Mouse (Mus musculus) kidney, embryonic 15.5 days (tissue): ENCODE data around the gene Hs3st1. TPM values are rescaled to one million over a fixed set of nuclear protein-coding genes. Genes with fewer than 3 reads are reported as not detected.

ENCODE experiments used
- ATAC-seq: fragments of 200-750 bp; cut with Nextera tagmentation; replicated peaks from 2 replicates; pipeline ENCODE4 v1.8.0; 2017; ENCODE audit warnings: moderate TSS enrichment; ENCODE audit not compliant: low FRiP score
- H3K27ac ChIP-seq: fragments of 300-500 bp; sonication (generic); 2 replicates; pipeline ENCODE4 v1.5.1; 2015; ENCODE audit warnings: mild to moderate bottlenecking, inconsistent platforms
- H3K27me3 ChIP-seq: fragments of 300-500 bp; sonication (generic); 2 replicates; pipeline ENCODE4 v1.6.1; 2015; ENCODE audit warnings: inconsistent platforms
- H3K36me3 ChIP-seq: fragments of 300-500 bp; sonication (generic); 2 replicates; pipeline ENCODE4 v1.6.1; 2015; ENCODE audit warnings: inconsistent platforms
- H3K4me1 ChIP-seq: fragments of 300-500 bp; sonication (generic); 2 replicates; pipeline ENCODE4 v1.6.1; 2015; ENCODE audit warnings: inconsistent platforms
- H3K4me2 ChIP-seq: fragments of 300-500 bp; sonication (generic); 2 replicates; pipeline ENCODE4 v1.6.1; 2015; ENCODE audit warnings: moderate library complexity, mild to moderate bottlenecking, inconsistent platforms
- H3K4me3 ChIP-seq: fragments of 300-500 bp; sonication (generic); replicated peaks from 2 replicates; pipeline ENCODE4 v1.5.1; 2015; ENCODE audit warnings: mild to moderate bottlenecking, inconsistent platforms
- H3K9ac ChIP-seq: fragments of 300-500 bp; sonication (generic); 2 replicates; pipeline ENCODE4 v1.6.1; 2015; ENCODE audit warnings: mild to moderate bottlenecking, inconsistent platforms
- H3K9me3 ChIP-seq: fragments of 300-500 bp; sonication (generic); replicated peaks from 2 replicates; pipeline ENCODE4 v1.6.1; 2016; ENCODE audit warnings: inconsistent platforms
- WGBS: fragments of 180-500 bp; shearing (Covaris S2); methylation state at CpG from one replicate; pipeline ENCODE4 v1.1.7; 2015; ENCODE audit warnings: mixed read lengths; 5-methylcytosine and 5-hydroxymethylcytosine counted together
- polyA plus RNA-seq: library from polyadenylated mRNA; unstranded; fragments of >200 nt; fragmentation: Nextera tagmentation; extraction: Ambion mirVana; gene quantifications from 2 replicates; pipeline ENCODE4 v1.2.1, GENCODE M21; 2015

Hs3st1 gene
- polyA plus RNA-seq, 1 experiment from 2014 or later: 4.4 TPM

- Histone ChIP-seq H3K27ac (no peak overlapping the region), H3K4me1 (no peaks in the 10 kb centered on the region), H3K9ac (no peak overlapping the region), H3K9me3 (no peaks in the 10 kb centered on the region), H3K4me3 (no peak overlapping the region), H3K36me3 (no peaks in the 10 kb centered on the region), H3K27me3 (no peaks in the 10 kb centered on the region), H3K4me2 (no peak overlapping the region)
- 78% methylated on average over 2 of the region's 2 CpGs for WGBS
- no peak for ATAC-seq
Measured at GRCm38 (mm10) chr5:39617354-39617977, 137.8 kb downstream of the Hs3st1 start.

GRCm38 (mm10) chr5:39615202-39615601 lies 140.1 kb downstream of the Hs3st1 start:
- Histone ChIP-seq H3K36me3 (no peaks in the 10 kb centered on the region), H3K27ac (no peak overlapping the region), H3K4me1 (no peaks in the 10 kb centered on the region), H3K9ac (no peak overlapping the region), H3K27me3 (no peaks in the 10 kb centered on the region), H3K4me3 (no peak overlapping the region), H3K4me2 (no peak overlapping the region), H3K9me3 (no peaks in the 10 kb centered on the region)
- WGBS: 90% methylated on average over 7 of the region's 7 CpGs
- ATAC-seq: no peak

GRCm38 (mm10) chr5:39613534-39613933 lies 141.7 kb downstream of the Hs3st1 start:
- Histone ChIP-seq H3K4me2 (no peak overlapping the region), H3K4me1 (no peaks in the 10 kb centered on the region), H3K27ac (no peak overlapping the region), H3K27me3 (no peaks in the 10 kb centered on the region), H3K9ac (no peak overlapping the region), H3K36me3 (no peaks in the 10 kb centered on the region), H3K9me3 (no peaks in the 10 kb centered on the region), H3K4me3 (no peak overlapping the region)
- WGBS: 81% methylated on average over 2 of the region's 2 CpGs
- no peak for ATAC-seq

GRCm38 (mm10) chr5:39612240-39612639 lies 143.0 kb downstream of the Hs3st1 start:
- H3K4me1 ChIP-seq: no peaks in the 10 kb centered on the region
- WGBS: 48% methylated on average over 2 of the region's 2 CpGs
- no peaks in the 10 kb centered on the region for H3K27me3 ChIP-seq
- no peaks in the 10 kb centered on the region for H3K36me3 ChIP-seq
- H3K27ac ChIP-seq: no peak overlapping the region
- no peaks in the 10 kb centered on the region for H3K9me3 ChIP-seq
- no peak overlapping the region for H3K9ac ChIP-seq
- no peak overlapping the region for H3K4me2 ChIP-seq
- no peak for ATAC-seq
- no peak overlapping the region for H3K4me3 ChIP-seq

GRCm38 (mm10) chr5:39608260-39608659 lies 147.0 kb downstream of the Hs3st1 start:
- no peaks in the 10 kb centered on the region for H3K9me3 ChIP-seq
- no peak overlapping the region for H3K27ac ChIP-seq
- no peak overlapping the region for H3K9ac ChIP-seq
- no peaks in the 10 kb centered on the region for H3K4me1 ChIP-seq
- 86% methylated on average over 1 of the region's 1 CpGs for WGBS
- H3K4me2 ChIP-seq: no peak overlapping the region
- no peaks in the 10 kb centered on the region for H3K27me3 ChIP-seq
- no peaks in the 10 kb centered on the region for H3K36me3 ChIP-seq
- ATAC-seq: no peak
- no peak overlapping the region for H3K4me3 ChIP-seq

GRCm38 (mm10) chr5:39594737-39595136 lies 160.5 kb downstream of the Hs3st1 start:
- H3K4me1 ChIP-seq: no peaks in the 10 kb centered on the region
- no peak overlapping the region for H3K9ac ChIP-seq
- H3K36me3 ChIP-seq: no peaks in the 10 kb centered on the region
- no peak overlapping the region for H3K4me3 ChIP-seq
- H3K27me3 ChIP-seq: no peaks in the 10 kb centered on the region
- no peak for ATAC-seq
- H3K9me3 ChIP-seq: no peaks in the 10 kb centered on the region
- WGBS: 88% methylated on average over 2 of the region's 2 CpGs
- no peak overlapping the region for H3K27ac ChIP-seq
- no peak overlapping the region for H3K4me2 ChIP-seq
